ENCODE assay signal across 10 mouse cellular contexts in genomic region chr7:3606798-3607197, GRCm38 (mm10). TPM values are rescaled to one million over a fixed set of nuclear protein-coding genes. Genes with fewer than 3 reads are reported as not detected.
A peak's percentile ranks its signal among the peaks of the same experiment; 100 is the strongest.
DNase-seq lines count a peak whose midpoint lies in the region; ATAC-seq and TF ChIP-seq lines count a peak whose summit lies in the region.
"Had no signal": no experiment of that assay in that cellular context is flagged by ENCODE, and none has a peak within 500 bp of the region (broad histone marks: within the 10 kb centered on the region; RNA-seq: fewer than 3 reads in every experiment).

No protein-coding gene starts in this region.

- no peaks in the 10 kb centered on the region for H3K36me3 ChIP-seq in heart, embryonic 16.5 days (ENCODE audit: control insufficient read depth, insufficient read depth)
- H3K36me3 ChIP-seq in heart, embryonic 12.5 days = no peaks in the 10 kb centered on the region
- no peaks in the 10 kb centered on the region for H3K36me3 ChIP-seq in ES-E14 (ENCODE audit: control insufficient read depth, insufficient read depth, low read length, poor library complexity, severe bottlenecking)
- H3K36me3 ChIP-seq in intestine, embryonic 15.5 days = no peaks in the 10 kb centered on the region
- no peaks in the 10 kb centered on the region for H3K36me3 ChIP-seq in limb, embryonic 10.5 days

- in situ Hi-C loops in ES-E14 (cut with MboI; ENCODE audit: low sequenced_read_pairs in 2 of 2, unreplicated experiment in 2 of 2) = no loop called here

- 17% methylated on average over 2 of the region's 2 CpGs for WGBS in heart, embryonic 16.5 days
- WGBS in heart, embryonic 12.5 days = 11% methylated on average over 2 of the region's 2 CpGs
- 20% methylated on average over 2 of the region's 2 CpGs for WGBS in intestine, embryonic 15.5 days
- 13% methylated on average over 2 of the region's 2 CpGs for WGBS in limb, embryonic 10.5 days

- no peaks in the 10 kb centered on the region for H3K27me3 ChIP-seq in heart, embryonic 16.5 days (ENCODE audit: control insufficient read depth, insufficient read depth, low read length)
- H3K27me3 ChIP-seq in heart, embryonic 12.5 days (replicated peaks) = no peaks in the 10 kb centered on the region
- no peaks in the 10 kb centered on the region for H3K27me3 ChIP-seq in intestine, embryonic 15.5 days (replicated peaks)
- H3K27me3 ChIP-seq in limb, embryonic 10.5 days (ENCODE audit: low read depth, poor library complexity, severe bottlenecking) = no peaks in the 10 kb centered on the region

- H3K4me3 ChIP-seq in heart, embryonic 16.5 days (ENCODE audit: low read length) = no peak overlapping the region
- no peak overlapping the region for H3K4me3 ChIP-seq in heart, embryonic 12.5 days
- H3K4me3 ChIP-seq in ES-E14 (ENCODE audit: insufficient read depth in 1 of 2, low read depth in 1 of 2, low read length in 2 of 2, poor library complexity in 1 of 2, severe bottlenecking in 1 of 2) = no peak overlapping the region
- no peak overlapping the region for H3K4me3 ChIP-seq in intestine, embryonic 15.5 days (replicated peaks)
- no peak overlapping the region for H3K4me3 ChIP-seq in limb, embryonic 10.5 days

- DNase-seq in ES-E14 (ENCODE audit: low read depth, low spot score) = peak; percentile 79
- DNase-seq in lung, postnatal 36 days = peak; percentile 55
- no peak for DNase-seq in gastrocnemius, postnatal 4 days (ENCODE audit: low spot score in 2 of 2)
- no peak for DNase-seq in limb, embryonic 10.5 days (ENCODE audit: low spot score)
- DNase-seq: cerebellum, adult 11 months had no signal

- peak; percentile 68; the same call in 1 of the 2 replicates for ATAC-seq in heart, embryonic 16.5 days (replicated peaks; ENCODE audit: extremely low read depth, insufficient read depth, low FRiP score)
- ATAC-seq in heart, embryonic 12.5 days (ENCODE audit: insufficient number of reproducible peaks, low FRiP score) = no peak
- peak; percentile 80 for ATAC-seq in intestine, embryonic 15.5 days
- ATAC-seq in cerebellum, adult (ENCODE audit: insufficient number of reproducible peaks, low FRiP score, low TSS enrichment) = no peak

- H3K27ac ChIP-seq in heart, embryonic 16.5 days (ENCODE audit: low read length) = no peak overlapping the region
- H3K27ac ChIP-seq in heart, embryonic 12.5 days (ENCODE audit: poor library complexity, severe bottlenecking) = no peak overlapping the region
- H3K27ac ChIP-seq in ES-E14 (ENCODE audit: insufficient read depth, low read depth, low read length, poor library complexity, severe bottlenecking) = no peak overlapping the region
- H3K27ac ChIP-seq in intestine, embryonic 15.5 days = no peak overlapping the region
- H3K27ac ChIP-seq in limb, embryonic 10.5 days = no peak overlapping the region
- H3K27ac ChIP-seq: macrophage had no signal

- H3K9ac ChIP-seq in heart, embryonic 16.5 days (ENCODE audit: low read length) = no peak overlapping the region
- no peak overlapping the region for H3K9ac ChIP-seq in heart, embryonic 12.5 days
- no peak overlapping the region; the same call in 1 of the 2 replicates for H3K9ac ChIP-seq in ES-E14 (ENCODE audit: insufficient read depth, low read depth, low read length, poor library complexity, severe bottlenecking)
- no peak overlapping the region for H3K9ac ChIP-seq in intestine, embryonic 15.5 days

- H3K4me1 ChIP-seq in heart, embryonic 16.5 days (ENCODE audit: control insufficient read depth, insufficient read depth, low read length) = peaks cover 7% of the 10 kb centered on the region
- H3K4me1 ChIP-seq in heart, embryonic 12.5 days (replicated peaks) = no peaks in the 10 kb centered on the region
- peaks cover 0 to 11% of the 10 kb centered on the region in 2 experiments; a peak in 1 of 4 replicates for H3K4me1 ChIP-seq in ES-E14 (ENCODE audit: control insufficient read depth in 2 of 2, insufficient read depth in 2 of 2, low read length in 2 of 2, poor library complexity in 1 of 2)
- H3K4me1 ChIP-seq in intestine, embryonic 15.5 days (replicated peaks) = no peaks in the 10 kb centered on the region
- no peaks in the 10 kb centered on the region for H3K4me1 ChIP-seq in limb, embryonic 10.5 days

- H3K4me2 ChIP-seq in heart, embryonic 16.5 days (ENCODE audit: low read depth, low read length) = no peak overlapping the region
- H3K4me2 ChIP-seq in heart, embryonic 12.5 days = no peak overlapping the region
- H3K4me2 ChIP-seq in intestine, embryonic 15.5 days (replicated peaks) = no peak overlapping the region

- H3K9me3 ChIP-seq in heart, embryonic 16.5 days (replicated peaks; ENCODE audit: control insufficient read depth, low read length) = 0 out of 2 replicates have a peak, but pooled peaks cover 2% of the 10 kb centered on the region
- peaks cover 5% of the 10 kb centered on the region; the same call in 1 of the 2 replicates for H3K9me3 ChIP-seq in heart, embryonic 12.5 days (replicated peaks)
- H3K9me3 ChIP-seq in ES-E14 (ENCODE audit: control insufficient read depth, insufficient read depth, low read depth, low read length) = no peaks in the 10 kb centered on the region
- no peaks in the 10 kb centered on the region for H3K9me3 ChIP-seq in intestine, embryonic 15.5 days
- H3K9me3 ChIP-seq in limb, embryonic 10.5 days (replicated peaks) = no peaks in the 10 kb centered on the region

TF ChIP-seq in ES-E14, 5 proteins besides CTCF, POLR2A, EP300 and RAD21:
- TF ChIP-seq HCFC1 (IDR thresholded peaks at IDR 0.05; ENCODE audit: borderline replicate concordance, insufficient read depth, low read length) (no peak; the same call in 1 of the 2 replicates), ZC3H11A (IDR thresholded peaks at IDR 0.05; ENCODE audit: borderline replicate concordance, low read depth, low read length) (peak; percentile 58; the same call in 1 of the 2 replicates), CHD2 (IDR thresholded peaks at IDR 0.05; ENCODE audit: low read depth, low read length) (no peak), MAFK (IDR thresholded peaks at IDR 0.05; ENCODE audit: insufficient read depth, low read depth, low read length) (no peak), ZNF384 (IDR thresholded peaks at IDR 0.05; ENCODE audit: low read depth, low read length) (no peak)
TF ChIP-seq in ES-E14: peak in this region for 1.

RNA-seq across cellular contexts. Expression of gene Oscar, which starts 9.2 kb away (rescaled TPM):
- 0.27 TPM in 1 of 2 replicates, not detected in the other for polyA plus RNA-seq in heart, embryonic 16.5 days (2015; fragmentation: Nextera tagmentation; extraction: Ambion mirVana)
- polyA plus RNA-seq in heart, embryonic 12.5 days (2016; fragmentation: Nextera tagmentation; extraction: Ambion mirVana) = 0.09 and 0.23 TPM in 2 replicates
- 0.13 and 0.26 TPM in 2 replicates for total RNA-seq in ES-E14 (2012; rRNA removed)
- 0.08 and 0.09 TPM in 2 replicates for polyA plus RNA-seq in intestine, embryonic 15.5 days (2015; fragmentation: Nextera tagmentation; extraction: Ambion mirVana)
- under 1 TPM; 0.20 to 0.29 TPM for total RNA-seq in gastrocnemius, postnatal 4 days (2021)
- not detected in 2 replicates for polyA plus RNA-seq in limb, embryonic 10.5 days (2016; fragmentation: Nextera tagmentation; extraction: Ambion mirVana)
- polyA plus RNA-seq: macrophage had no signal

RNA-seq across cellular contexts. Expression of gene Ndufa3, which starts 10.4 kb away (rescaled TPM):
- polyA plus RNA-seq in heart, embryonic 16.5 days (2015; fragmentation: Nextera tagmentation; extraction: Ambion mirVana) = 644 and 753 TPM in 2 replicates
- polyA plus RNA-seq in heart, embryonic 12.5 days (2016; fragmentation: Nextera tagmentation; extraction: Ambion mirVana) = 550 and 560 TPM in 2 replicates
- total RNA-seq in ES-E14 (2012; rRNA removed) = 236 and 303 TPM in 2 replicates
- 486 and 556 TPM in 2 replicates for polyA plus RNA-seq in intestine, embryonic 15.5 days (2015; fragmentation: Nextera tagmentation; extraction: Ambion mirVana)
- 100 to 1,000 TPM; 644 to 708 TPM for total RNA-seq in gastrocnemius, postnatal 4 days (2021)
- polyA plus RNA-seq in limb, embryonic 10.5 days (2016; fragmentation: Nextera tagmentation; extraction: Ambion mirVana) = 360 and 392 TPM in 2 replicates

RNA-seq across cellular contexts. Expression of gene Tfpt, which starts 22.9 kb away (rescaled TPM):
- polyA plus RNA-seq in heart, embryonic 16.5 days (2015; fragmentation: Nextera tagmentation; extraction: Ambion mirVana) = 15.6 and 17.0 TPM in 2 replicates
- 18.6 and 19.8 TPM in 2 replicates for polyA plus RNA-seq in heart, embryonic 12.5 days (2016; fragmentation: Nextera tagmentation; extraction: Ambion mirVana)
- 25.4 and 29.1 TPM in 2 replicates for total RNA-seq in ES-E14 (2012; rRNA removed)
- polyA plus RNA-seq in intestine, embryonic 15.5 days (2015; fragmentation: Nextera tagmentation; extraction: Ambion mirVana) = 19.7 and 23.1 TPM in 2 replicates
- 10 to 100 TPM; 20.8 to 22.7 TPM for total RNA-seq in gastrocnemius, postnatal 4 days (2021)
- polyA plus RNA-seq in limb, embryonic 10.5 days (2016; fragmentation: Nextera tagmentation; extraction: Ambion mirVana) = 33.3 and 36.0 TPM in 2 replicates

RNA-seq across cellular contexts. Expression of gene Prpf31, which starts 23.0 kb away (rescaled TPM):
- polyA plus RNA-seq in heart, embryonic 16.5 days (2015; fragmentation: Nextera tagmentation; extraction: Ambion mirVana) = 60.8 and 62.2 TPM in 2 replicates
- polyA plus RNA-seq in heart, embryonic 12.5 days (2016; fragmentation: Nextera tagmentation; extraction: Ambion mirVana) = 63.7 and 68.0 TPM in 2 replicates
- 109 and 137 TPM in 2 replicates for total RNA-seq in ES-E14 (2012; rRNA removed)
- polyA plus RNA-seq in intestine, embryonic 15.5 days (2015; fragmentation: Nextera tagmentation; extraction: Ambion mirVana) = 85.7 and 90.1 TPM in 2 replicates
- 10 to 100 TPM; 38.3 to 38.9 TPM for total RNA-seq in gastrocnemius, postnatal 4 days (2021)
- 181 and 186 TPM in 2 replicates for polyA plus RNA-seq in limb, embryonic 10.5 days (2016; fragmentation: Nextera tagmentation; extraction: Ambion mirVana)

RNA-seq across cellular contexts. Expression of gene Cnot3, which starts 38.3 kb away (rescaled TPM):
- polyA plus RNA-seq in heart, embryonic 16.5 days (2015; fragmentation: Nextera tagmentation; extraction: Ambion mirVana) = 29.9 and 32.9 TPM in 2 replicates
- 35.8 and 41.9 TPM in 2 replicates for polyA plus RNA-seq in heart, embryonic 12.5 days (2016; fragmentation: Nextera tagmentation; extraction: Ambion mirVana)
- total RNA-seq in ES-E14 (2012; rRNA removed) = 47.3 and 54.4 TPM in 2 replicates
- polyA plus RNA-seq in intestine, embryonic 15.5 days (2015; fragmentation: Nextera tagmentation; extraction: Ambion mirVana) = 43.7 and 47.1 TPM in 2 replicates
- total RNA-seq in gastrocnemius, postnatal 4 days (2021) = 10 to 100 TPM; 49.3 to 50.3 TPM
- polyA plus RNA-seq in limb, embryonic 10.5 days (2016; fragmentation: Nextera tagmentation; extraction: Ambion mirVana) = 80.3 and 94.7 TPM in 2 replicates

Comparison
In these comparisons a context has a peak if more than half of its experiments do, and no peak if none do; other contexts are left out.
1. ATAC-seq: peak in heart, embryonic 16.5 days (single experiment) and intestine, embryonic 15.5 days (single experiment); none in heart, embryonic 12.5 days (single experiment) and cerebellum, adult (single experiment).
2. DNase-seq: peak in ES-E14 (single experiment) and lung, postnatal 36 days (single experiment); none in gastrocnemius, postnatal 4 days (0 of 2) and limb, embryonic 10.5 days (single experiment).